Mouse (Mus musculus) MEL (cell line): ENCODE measurements around the gene Polr2l. TPM values are rescaled to one million over a fixed set of nuclear protein-coding genes. Genes with fewer than 3 reads are reported as not detected.
A peak's percentile ranks its signal among the peaks of the same experiment; 100 is the strongest.

Source experiments
- DNase-seq: peaks from one replicate; pipeline ENCODE4 v3.0.0; 2011; ENCODE audit warnings: low read depth, low spot score
- H3K27ac ChIP-seq: 2 replicates; pipeline ENCODE4 v1.5.1; 2012; ENCODE audit warnings: low read depth, mild to moderate bottlenecking, control low read depth, low read length, moderate library complexity; ENCODE audit not compliant: control insufficient read depth
- H3K27me3 ChIP-seq, 2 experiments: fragments of 150-350 bp in 1 of 2; sonication (generic) in 1 of 2; 2 replicates each; pipeline ENCODE4 v1.6.1; 2012; ENCODE audit warnings: low read length in 2 of 2, mild to moderate bottlenecking in 2 of 2, improper control_type of control experiment in 1 of 2, moderate library complexity in 1 of 2; ENCODE audit not compliant: insufficient read depth in 2 of 2, control insufficient read depth in 1 of 2
- H3K36me3 ChIP-seq, 2 experiments: 2 replicates each; pipeline ENCODE4 v1.6.1; 2012 to 2014; ENCODE audit warnings: low read length in 2 of 2, improper control_type of control experiment in 1 of 2, inconsistent platforms in 1 of 2, mild to moderate bottlenecking in 1 of 2; ENCODE audit not compliant: insufficient read depth in 2 of 2, control insufficient read depth in 1 of 2
- H3K4me1 ChIP-seq, 2 experiments: fragments of 150-350 bp in 1 of 2; sonication (generic) in 1 of 2; 2 replicates each; pipeline ENCODE4 v1.6.1; 2012; ENCODE audit warnings: low read length in 2 of 2, improper control_type of control experiment in 1 of 2, mild to moderate bottlenecking in 1 of 2; ENCODE audit not compliant: insufficient read depth in 2 of 2, control insufficient read depth in 1 of 2
- H3K4me3 ChIP-seq, 2 experiments: fragments of 150-350 bp in 1 of 2; sonication (generic) in 1 of 2; 2 replicates each; pipeline ENCODE4 v1.5.1; 2012; ENCODE audit warnings: low read depth in 2 of 2, low read length in 2 of 2, mild to moderate bottlenecking in 2 of 2, moderate library complexity in 2 of 2, control low read depth in 1 of 2, improper control_type of control experiment in 1 of 2; ENCODE audit not compliant: control insufficient read depth in 1 of 2, insufficient read depth in 1 of 2
- H3K79me2 ChIP-seq: 2 replicates; pipeline ENCODE4 v1.6.1; 2012; ENCODE audit warnings: mild to moderate bottlenecking, low read length, moderate library complexity; ENCODE audit not compliant: control insufficient read depth, poor library complexity, insufficient read depth
- H3K9ac ChIP-seq: 2 replicates; pipeline ENCODE4 v1.6.1; 2012; ENCODE audit warnings: low read depth, mild to moderate bottlenecking, control low read depth, low read length, moderate library complexity; ENCODE audit not compliant: control insufficient read depth, poor library complexity, severe bottlenecking
- H3K9me3 ChIP-seq: fragments of 150-350 bp; sonication (generic); replicated peaks from 2 replicates; pipeline ENCODE4 v1.6.1; 2012; ENCODE audit warnings: mild to moderate bottlenecking, low read length, improper control_type of control experiment, moderate library complexity; ENCODE audit not compliant: insufficient read depth
- BHLHE40 ChIP-seq: IDR thresholded peaks from 2 replicates; pipeline ENCODE4 v1.6.1; 2012; ENCODE audit warnings: low read depth, mild to moderate bottlenecking, inconsistent platforms, low read length, improper control_type of control experiment, borderline replicate concordance
- CHD1 ChIP-seq: IDR thresholded peaks from 2 replicates; pipeline ENCODE4 v1.6.1; 2012; ENCODE audit warnings: low read depth, mild to moderate bottlenecking, inconsistent platforms, low read length, improper control_type of control experiment
- CHD2 ChIP-seq: IDR thresholded peaks from 2 replicates; pipeline ENCODE4 v1.6.1; 2011; ENCODE audit warnings: low read length, improper control_type of control experiment
- CTCF ChIP-seq, 3 experiments: IDR thresholded peaks in 2 of 3; conservative IDR thresholded peaks in 1 of 3; 2 replicates each; pipeline ENCODE4 v1.5.1; 2011 to 2012; ENCODE audit warnings: low read length in 3 of 3, low read depth in 2 of 3, mild to moderate bottlenecking in 2 of 3, improper control_type of control experiment in 1 of 3, inconsistent platforms in 1 of 3, mixed read lengths in 1 of 3, moderate library complexity in 1 of 3; ENCODE audit not compliant: control insufficient read depth in 1 of 3, insufficient read depth in 1 of 3, poor library complexity in 1 of 3, severe bottlenecking in 1 of 3
- E2F4 ChIP-seq: IDR thresholded peaks from 2 replicates; pipeline ENCODE4 v1.6.1; 2011; ENCODE audit warnings: low read depth, low read length, improper control_type of control experiment, borderline replicate concordance
- ELF1 ChIP-seq: IDR thresholded peaks from 2 replicates; pipeline ENCODE4 v1.6.1; 2014; ENCODE audit warnings: low read depth, mild to moderate bottlenecking, inconsistent platforms, low read length, improper control_type of control experiment, moderate library complexity
- KAT2A ChIP-seq: conservative IDR thresholded peaks from 2 replicates; pipeline ENCODE4 v1.6.1; 2012; ENCODE audit warnings: low read depth, low read length, improper control_type of control experiment, inconsistent platforms
- MEF2A ChIP-seq: IDR thresholded peaks from 2 replicates; pipeline ENCODE4 v1.6.1; 2014; ENCODE audit warnings: low read depth, mild to moderate bottlenecking, inconsistent platforms, low read length, improper control_type of control experiment; ENCODE audit not compliant: poor library complexity, insufficient replicate concordance, severe bottlenecking; ENCODE audit errors: extremely low read depth
- POLR2A ChIP-seq, 2 experiments: IDR thresholded peaks; 2 replicates each; pipeline ENCODE4 v1.6.1; 2011 to 2012; ENCODE audit warnings: low read length in 2 of 2, mild to moderate bottlenecking in 2 of 2, control low read depth in 1 of 2, improper control_type of control experiment in 1 of 2, low read depth in 1 of 2, moderate library complexity in 1 of 2; ENCODE audit not compliant: control insufficient read depth in 1 of 2, insufficient read depth in 1 of 2, poor library complexity in 1 of 2
- POLR2AphosphoS2 ChIP-seq: IDR thresholded peaks from 2 replicates; pipeline ENCODE4 v1.6.1; 2011; ENCODE audit warnings: low read length, improper control_type of control experiment
- RCOR1 ChIP-seq: IDR thresholded peaks from 2 replicates; pipeline ENCODE4 v1.6.1; 2012; ENCODE audit warnings: low read depth, mild to moderate bottlenecking, inconsistent platforms, low read length, improper control_type of control experiment
- SIN3A ChIP-seq: IDR thresholded peaks from 2 replicates; pipeline ENCODE4 v1.6.1; 2012; ENCODE audit warnings: low read length, improper control_type of control experiment, inconsistent platforms
- SMC3 ChIP-seq: IDR thresholded peaks from 2 replicates; pipeline ENCODE4 v1.6.1; 2011; ENCODE audit warnings: low read depth, low read length, improper control_type of control experiment
- TBP ChIP-seq: IDR thresholded peaks from 2 replicates; pipeline ENCODE4 v1.8.0; 2011; ENCODE audit warnings: low read depth, low read length, improper control_type of control experiment
- USF1 ChIP-seq: IDR thresholded peaks from 2 replicates; pipeline ENCODE4 v1.6.1; 2014; ENCODE audit warnings: low read depth, mild to moderate bottlenecking, inconsistent platforms, low read length, improper control_type of control experiment, moderate library complexity
- USF2 ChIP-seq, 2 experiments: IDR thresholded peaks; 2 replicates each; pipeline ENCODE4 v1.6.1; 2011 to 2012; ENCODE audit warnings: improper control_type of control experiment in 2 of 2, low read length in 2 of 2, borderline replicate concordance in 1 of 2, inconsistent platforms in 1 of 2, low read depth in 1 of 2, mild to moderate bottlenecking in 1 of 2; ENCODE audit not compliant: insufficient read depth in 1 of 2
- ZKSCAN1 ChIP-seq: IDR thresholded peaks from 2 replicates; pipeline ENCODE4 v1.6.1; 2012; ENCODE audit warnings: low read depth, mild to moderate bottlenecking, inconsistent platforms, low read length, improper control_type of control experiment, moderate library complexity
- ZMIZ1 ChIP-seq: IDR thresholded peaks from 2 replicates; pipeline ENCODE4 v1.6.1; 2012; ENCODE audit warnings: low read depth, mild to moderate bottlenecking, inconsistent platforms, low read length, improper control_type of control experiment, moderate library complexity
- polyA plus RNA-seq, 2 experiments: library from polyadenylated mRNA; stranded (reverse) in 1 of 2; unstranded in 1 of 2; fragments of >175 nt in 1 of 2; fragments of >200 nt in 1 of 2; gene quantifications; 2 replicates each; pipeline versions ENCODE4 v1.2.1 to v1.2.4; 2012; ENCODE audit warnings: low replicate concordance in 2 of 2, low read depth in 1 of 2; ENCODE audit not compliant: insufficient read length in 2 of 2, insufficient read depth in 1 of 2, missing spikeins in 1 of 2
- total RNA-seq: library from RNA; depleted of rRNA; stranded (reverse); fragments of 300-350 nt; gene quantifications from 2 replicates; pipeline ENCODE4 v1.2.3, GENCODE M21; 2012

Gene Polr2l
- total and polyA plus RNA-seq, 3 experiments = 82.4 to 114 TPM; not detected in 1

DNA sequence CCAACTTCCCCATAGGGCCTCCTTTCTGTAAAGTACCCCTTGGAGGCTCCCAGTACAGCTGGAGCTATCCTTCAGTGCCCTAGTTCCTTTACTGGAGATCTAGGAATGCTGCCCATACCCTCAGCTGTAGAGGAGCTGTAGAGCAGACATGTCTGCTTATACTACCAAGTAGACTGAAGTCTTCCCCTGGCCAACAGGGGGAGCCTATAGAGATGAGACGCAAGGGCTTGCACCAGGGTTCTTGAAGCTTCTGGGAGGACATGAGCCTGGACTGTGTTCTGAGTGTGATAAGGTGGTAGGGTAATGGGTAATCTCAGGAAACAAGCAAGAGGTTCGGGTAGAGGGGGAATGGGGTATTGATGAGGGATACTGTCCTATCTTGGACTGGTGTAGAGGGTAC is 16.2 kb upstream of the Polr2l start:
- Histone ChIP-seq H3K36me3 (no peaks in the 10 kb centered on the region; a peak in 1 of 4 replicates), H3K4me1 (no peaks in the 10 kb centered on the region), H3K27me3 (no peaks in the 10 kb centered on the region), H3K79me2 (no peaks in the 10 kb centered on the region), H3K27ac (no peak overlapping the region), H3K4me3 (no peak overlapping the region), H3K9ac (no peak overlapping the region), H3K9me3 (no peaks in the 10 kb centered on the region)
- DNase-seq = peak; percentile 64
- TF ChIP-seq TBP (no peak), KAT2A (no peak), CTCF (IDR thresholded peaks at IDR 0.05 in 2 of 3, conservative IDR thresholded peaks at IDR 0.05 in 1 of 3; ENCODE audit: control insufficient read depth in 1 of 3, insufficient read depth in 1 of 3, low read depth in 2 of 3, low read length in 3 of 3, poor library complexity in 1 of 3, severe bottlenecking in 1 of 3) (peak; percentile 30 to 64 (median 43)), BHLHE40 (no peak), E2F4 (no peak), RCOR1 (no peak), ELF1 (no peak), USF1 (no peak), POLR2A (IDR thresholded peaks at IDR 0.05; ENCODE audit: control insufficient read depth in 1 of 2, insufficient read depth in 1 of 2, low read depth in 1 of 2, low read length in 2 of 2, poor library complexity in 1 of 2) (0 out of 4 replicates have a peak, but pooled peaks of 1 of the 2 experiments have one; percentile 3), MEF2A (no peak), CHD2 (no peak), SMC3 (peak; percentile 56), POLR2AphosphoS2 (no peak), ZKSCAN1 (no peak), SIN3A (no peak)

DNA sequence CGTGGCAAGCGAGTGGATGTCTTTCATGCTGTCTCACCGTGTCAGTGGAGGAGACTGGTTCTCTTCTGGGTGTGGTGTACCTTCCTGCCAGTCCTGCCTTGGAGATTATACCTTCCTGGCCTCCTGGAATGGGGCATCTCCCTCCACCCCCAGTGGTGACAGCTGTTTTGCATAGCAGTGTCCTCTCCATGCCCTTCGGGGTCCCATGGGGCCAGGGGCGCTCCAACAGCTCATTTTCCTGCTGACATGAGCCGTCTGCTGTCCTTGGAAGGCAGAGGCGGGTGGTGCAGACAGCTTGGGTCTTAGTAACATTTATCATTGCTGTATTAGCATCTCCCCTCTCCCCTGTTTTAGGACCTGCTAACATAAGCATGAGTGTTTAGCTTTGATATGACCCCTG is 12.2 kb upstream of the Polr2l start:
- Histone ChIP-seq H3K9me3 (no peaks in the 10 kb centered on the region), H3K4me3 (no peak overlapping the region), H3K9ac (no peak overlapping the region), H3K79me2 (no peaks in the 10 kb centered on the region), H3K36me3 (no peaks in the 10 kb centered on the region), H3K4me1 (no peaks in the 10 kb centered on the region), H3K27ac (no peak overlapping the region), H3K27me3 (no peaks in the 10 kb centered on the region)
- DNase-seq = no peak
- TF ChIP-seq SIN3A (no peak), CHD1 (no peak), POLR2A (IDR thresholded peaks at IDR 0.05; ENCODE audit: control insufficient read depth in 1 of 2, insufficient read depth in 1 of 2, low read depth in 1 of 2, low read length in 2 of 2, poor library complexity in 1 of 2) (0 out of 4 replicates have a peak, but pooled peaks of 1 of the 2 experiments have one; percentile 10), ZMIZ1 (no peak), USF2 (IDR thresholded peaks at IDR 0.05; ENCODE audit: borderline replicate concordance in 1 of 2, insufficient read depth in 1 of 2, low read depth in 1 of 2, low read length in 2 of 2) (no peak)
